8 mouse cellular contexts compared by ENCODE assay signal in genomic region chr3:19953865-19954264, GRCm38 (mm10). TPM values are rescaled to one million over a fixed set of nuclear protein-coding genes. Genes with fewer than 3 reads are reported as not detected.
DNase-seq lines count a peak whose midpoint lies in the region; ATAC-seq and TF ChIP-seq lines count a peak whose summit lies in the region.

No protein-coding gene starts in this region.

- H3K4me1 ChIP-seq in embryonic facial prominence, embryonic 14.5 days (ENCODE audit: control insufficient read depth, insufficient read depth, low read length), result no peaks in the 10 kb centered on the region; the same call in 1 of the 2 replicates
- no peaks in the 10 kb centered on the region for H3K4me1 ChIP-seq in heart, embryonic 11.5 days (ENCODE audit: control insufficient read depth, insufficient read depth, low read length)
- H3K4me1 ChIP-seq in kidney, embryonic 16.5 days (ENCODE audit: insufficient read depth, low read length), result no peaks in the 10 kb centered on the region
- H3K4me1 ChIP-seq in thymus, adult 2 months (replicated peaks; ENCODE audit: control insufficient read depth, insufficient read depth, low read length), result no peaks in the 10 kb centered on the region

- H3K27ac ChIP-seq in embryonic facial prominence, embryonic 14.5 days (replicated peaks; ENCODE audit: low read depth, low read length), result no peak overlapping the region
- no peak overlapping the region for H3K27ac ChIP-seq in heart, embryonic 11.5 days (ENCODE audit: low read depth, low read length)
- no peak overlapping the region for H3K27ac ChIP-seq in kidney, embryonic 16.5 days (ENCODE audit: low read length)
- no peak overlapping the region for H3K27ac ChIP-seq in thymus, adult 2 months (ENCODE audit: control insufficient read depth, insufficient read depth, low read length)

- no peak for TF ChIP-seq POLR2A in thymus, adult 2 months (IDR thresholded peaks at IDR 0.05; ENCODE audit: control insufficient read depth, extremely low read depth, insufficient read depth, low read length, poor library complexity)

- peak; percentile 19 for DNase-seq in right cerebral cortex, adult 18-20 months
- DNase-seq in right cerebral cortex, postnatal 14 days, result no peak
- DNase-seq in embryonic facial prominence, embryonic 14.5 days (ENCODE audit: low spot score), result peak; percentile 78
- peak; percentile 86 to 91 for DNase-seq in lung, adult 18-20 months
- DNase-seq in ovary, postnatal 10 days (ENCODE audit: low spot score), result peak; percentile 3
- no peak for DNase-seq in thymus, adult 2 months

- 26% methylated on average over 3 of the region's 3 CpGs for WGBS in embryonic facial prominence, embryonic 14.5 days
- WGBS in heart, embryonic 11.5 days (ENCODE audit: insufficient replicate concordance), result 38% methylated on average over 3 of the region's 3 CpGs
- WGBS in kidney, embryonic 16.5 days, result 59% methylated on average over 3 of the region's 3 CpGs
- WGBS in thymus, adult 2 months, result 50% methylated on average over 3 of the region's 3 CpGs

- no peak overlapping the region for H3K9ac ChIP-seq in embryonic facial prominence, embryonic 14.5 days (ENCODE audit: low read depth, low read length)
- no peak overlapping the region for H3K9ac ChIP-seq in heart, embryonic 11.5 days (ENCODE audit: low read depth, low read length)
- no peak overlapping the region for H3K9ac ChIP-seq in kidney, embryonic 16.5 days (replicated peaks; ENCODE audit: low read length)

- H3K9me3 ChIP-seq in embryonic facial prominence, embryonic 14.5 days (ENCODE audit: control insufficient read depth, low read length), result no peaks in the 10 kb centered on the region
- H3K9me3 ChIP-seq in heart, embryonic 11.5 days (replicated peaks; ENCODE audit: control insufficient read depth, low read length), result no peaks in the 10 kb centered on the region
- no peaks in the 10 kb centered on the region for H3K9me3 ChIP-seq in kidney, embryonic 16.5 days (ENCODE audit: low read length)

- no peak overlapping the region for H3K4me3 ChIP-seq in embryonic facial prominence, embryonic 14.5 days (ENCODE audit: low read depth, low read length)
- no peak overlapping the region for H3K4me3 ChIP-seq in heart, embryonic 11.5 days (ENCODE audit: low read depth, low read length)
- no peak overlapping the region for H3K4me3 ChIP-seq in kidney, embryonic 16.5 days (ENCODE audit: low read length)
- no peak overlapping the region for H3K4me3 ChIP-seq in thymus, adult 2 months (ENCODE audit: control insufficient read depth, insufficient read depth, low read length)

- no peaks in the 10 kb centered on the region for H3K36me3 ChIP-seq in embryonic facial prominence, embryonic 14.5 days (ENCODE audit: control insufficient read depth, insufficient read depth, low read length)
- no peaks in the 10 kb centered on the region for H3K36me3 ChIP-seq in heart, embryonic 11.5 days (ENCODE audit: control insufficient read depth, insufficient read depth, low read length)
- no peaks in the 10 kb centered on the region for H3K36me3 ChIP-seq in kidney, embryonic 16.5 days (ENCODE audit: insufficient read depth, low read length)
- no peaks in the 10 kb centered on the region for H3K36me3 ChIP-seq in thymus, adult 2 months (ENCODE audit: control insufficient read depth, insufficient read depth, low read length)

- ATAC-seq in embryonic facial prominence, embryonic 14.5 days (ENCODE audit: low read depth), result peak; percentile 90
- peak; percentile 31; the same call in 1 of the 2 replicates for ATAC-seq in heart, embryonic 11.5 days (replicated peaks; ENCODE audit: insufficient number of reproducible peaks, low FRiP score, low TSS enrichment)
- peak; percentile 69; the same call in 1 of the 2 replicates for ATAC-seq in kidney, embryonic 16.5 days (ENCODE audit: low FRiP score, low TSS enrichment)

- H3K27me3 ChIP-seq in embryonic facial prominence, embryonic 14.5 days (replicated peaks; ENCODE audit: control insufficient read depth, insufficient read depth, low read length), result no peaks in the 10 kb centered on the region
- no peaks in the 10 kb centered on the region for H3K27me3 ChIP-seq in heart, embryonic 11.5 days (ENCODE audit: control insufficient read depth, insufficient read depth, low read length)
- no peaks in the 10 kb centered on the region for H3K27me3 ChIP-seq in kidney, embryonic 16.5 days (ENCODE audit: insufficient read depth, low read length)
- no peaks in the 10 kb centered on the region for H3K27me3 ChIP-seq in thymus, adult 2 months (ENCODE audit: control insufficient read depth, insufficient read depth, low read length)

- no peak overlapping the region for H3K4me2 ChIP-seq in embryonic facial prominence, embryonic 14.5 days (ENCODE audit: low read depth, low read length)
- no peak overlapping the region for H3K4me2 ChIP-seq in heart, embryonic 11.5 days
- H3K4me2 ChIP-seq in kidney, embryonic 16.5 days (replicated peaks; ENCODE audit: low read depth, low read length), result no peak overlapping the region

- TF ChIP-seq CTCF in thymus, adult 2 months (IDR thresholded peaks at IDR 0.05; ENCODE audit: borderline replicate concordance, control insufficient read depth, extremely low read depth, insufficient read depth, low read length, poor library complexity), result no peak

RNA-seq across cellular contexts. Expression of gene Cp, which starts 3.0 kb away (rescaled TPM):
- polyA plus RNA-seq in embryonic facial prominence, embryonic 14.5 days (2014; fragmentation: Nextera tagmentation; extraction: Ambion mirVana), result 4.8 and 5.5 TPM in 2 replicates
- 0.33 TPM in 1 of 2 replicates, not detected in the other for polyA plus RNA-seq in heart, embryonic 11.5 days (2014; fragmentation: Nextera tagmentation; extraction: Ambion mirVana)
- polyA plus RNA-seq in kidney, embryonic 16.5 days (2015; fragmentation: Nextera tagmentation; extraction: Ambion mirVana), result 1.0 and 1.1 TPM in 2 replicates
- 3.4 and 3.9 TPM in 2 replicates for polyA plus RNA-seq in thymus, adult 2 months (2012; rRNA removed)

Comparison
In these comparisons a context has a peak if more than half of its experiments do, and no peak if none do; other contexts are left out.
1. DNase-seq: peak in right cerebral cortex, adult 18-20 months (single experiment), embryonic facial prominence, embryonic 14.5 days (single experiment), lung, adult 18-20 months (2 of 2) and ovary, postnatal 10 days (single experiment); none in right cerebral cortex, postnatal 14 days (single experiment) and thymus, adult 2 months (single experiment).
2. ATAC-seq: peak in every context shown above with its lines; median percentile 90 in embryonic facial prominence, embryonic 14.5 days; 69 in kidney, embryonic 16.5 days; 31 in heart, embryonic 11.5 days.